Mouse (Mus musculus): Measurements from ENCODE around the gene Htt. TPM values are rescaled to one million over a fixed set of nuclear protein-coding genes. Genes with fewer than 3 reads are reported as not detected.
"Not testable (repeated sequence)": the region's sequence is repeated elsewhere in the genome, so short reads cannot be mapped to it uniquely, and the experiment has no call there.

The Htt gene
- polyA plus RNA-seq, 1 experiment from 2014 or later: 3.8 TPM

GRCm38 (mm10) chr5:34791141-34791540 lies 29.6 kb downstream of the Htt start:
- ATAC-seq: no peak
- Histone ChIP-seq H3K27me3 (replicated peaks; ENCODE audit: insufficient read depth, low read length) (no peaks in the 10 kb centered on the region), H3K9ac (replicated peaks; ENCODE audit: low read depth) (no peak overlapping the region), H3K36me3 (ENCODE audit: insufficient read depth, low read length) (peaks cover 12% of the 10 kb centered on the region; the same call in 1 of the 2 replicates), H3K4me1 (ENCODE audit: insufficient read depth, low read depth, low read length) (no peaks in the 10 kb centered on the region), H3K4me2 (replicated peaks; ENCODE audit: low read depth, low read length) (no peak overlapping the region), H3K9me3 (ENCODE audit: low read length) (no peaks in the 10 kb centered on the region), H3K27ac (ENCODE audit: low read length) (no peak overlapping the region), H3K4me3 (ENCODE audit: low read depth, low read length) (no peak overlapping the region)
- TF ChIP-seq EP300 (IDR thresholded peaks at IDR 0.05) (no peak), CTCF (IDR thresholded peaks at IDR 0.05) (no peak)
- 82% methylated on average over 2 of the region's 2 CpGs for WGBS
- DNase-seq (ENCODE audit: low spot score): no peak

- H3K4me3 ChIP-seq (ENCODE audit: low read depth, low read length): no peak overlapping the region
- H3K4me2 ChIP-seq (replicated peaks; ENCODE audit: low read depth, low read length): no peak overlapping the region
- no peak for ATAC-seq
- no peaks in the 10 kb centered on the region for H3K4me1 ChIP-seq (ENCODE audit: insufficient read depth, low read depth, low read length)
- no peak for DNase-seq (ENCODE audit: low spot score)
- 93% methylated on average over 5 of the region's 5 CpGs for WGBS
- H3K9me3 ChIP-seq (ENCODE audit: low read length): no peaks in the 10 kb centered on the region
- H3K36me3 ChIP-seq (ENCODE audit: insufficient read depth, low read length): peaks cover 41% of the 10 kb centered on the region
- H3K27ac ChIP-seq (ENCODE audit: low read length): no peak overlapping the region
- TF ChIP-seq EP300 (IDR thresholded peaks at IDR 0.05): no peak
- no peak for TF ChIP-seq CTCF (IDR thresholded peaks at IDR 0.05)
- no peak overlapping the region for H3K9ac ChIP-seq (replicated peaks; ENCODE audit: low read depth)
- no peaks in the 10 kb centered on the region for H3K27me3 ChIP-seq (replicated peaks; ENCODE audit: insufficient read depth, low read length)
These were observed 38.9 kb downstream of the Htt start for GRCm38 (mm10) chr5:34800292-34800953.

DNA sequence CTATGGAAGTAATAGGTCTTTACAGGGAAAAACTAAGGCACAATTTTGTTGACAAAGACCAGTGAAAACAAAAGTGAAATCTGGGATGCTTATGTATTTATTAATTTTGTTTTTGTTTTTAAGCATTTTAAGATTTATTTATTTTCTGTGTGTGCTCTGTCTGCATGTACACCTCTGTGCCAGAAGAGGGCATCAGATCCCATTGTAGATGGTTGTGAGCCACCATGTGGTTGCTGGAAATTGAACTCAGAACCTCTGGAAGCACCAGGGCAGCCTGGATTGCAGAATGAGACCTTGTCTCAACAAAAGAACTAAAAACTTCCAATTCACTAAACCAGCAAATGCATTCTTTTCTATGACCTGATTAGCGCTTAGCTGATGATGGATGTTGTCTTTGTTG lies 44.5 kb downstream of the Htt start:
- DNase-seq (ENCODE audit: low spot score) (no peak), ATAC-seq (no peak)
- WGBS: 96% methylated on average over 1 of the region's 1 CpGs
- Histone ChIP-seq H3K27me3 (replicated peaks; ENCODE audit: insufficient read depth, low read length) (no peaks in the 10 kb centered on the region), H3K4me2 (replicated peaks; ENCODE audit: low read depth, low read length) (no peak overlapping the region), H3K9ac (replicated peaks; ENCODE audit: low read depth) (no peak overlapping the region), H3K27ac (ENCODE audit: low read length) (no peak overlapping the region), H3K4me1 (ENCODE audit: insufficient read depth, low read depth, low read length) (no peaks in the 10 kb centered on the region), H3K4me3 (ENCODE audit: low read depth, low read length) (no peak overlapping the region), H3K36me3 (ENCODE audit: insufficient read depth, low read length) (peaks cover 21% of the 10 kb centered on the region), H3K9me3 (ENCODE audit: low read length) (no peaks in the 10 kb centered on the region)
- TF ChIP-seq CTCF (IDR thresholded peaks at IDR 0.05) (peak; percentile 25; the same call in 1 of the 2 replicates), EP300 (IDR thresholded peaks at IDR 0.05) (no peak)

- H3K36me3 ChIP-seq (ENCODE audit: insufficient read depth, low read length): peaks cover 8% of the 10 kb centered on the region
- no peak for ATAC-seq
- H3K4me3 ChIP-seq (ENCODE audit: low read depth, low read length): no peak overlapping the region
- H3K27ac ChIP-seq (ENCODE audit: low read length): no peak overlapping the region
- no peaks in the 10 kb centered on the region for H3K9me3 ChIP-seq (ENCODE audit: low read length)
- H3K9ac ChIP-seq (replicated peaks; ENCODE audit: low read depth): no peak overlapping the region
- H3K4me2 ChIP-seq (replicated peaks; ENCODE audit: low read depth, low read length): no peak overlapping the region
- TF ChIP-seq CTCF (IDR thresholded peaks at IDR 0.05): no peak
- no peak for TF ChIP-seq EP300 (IDR thresholded peaks at IDR 0.05)
- H3K4me1 ChIP-seq (ENCODE audit: insufficient read depth, low read depth, low read length): no peaks in the 10 kb centered on the region
- no peaks in the 10 kb centered on the region for H3K27me3 ChIP-seq (replicated peaks; ENCODE audit: insufficient read depth, low read length)
- WGBS: 83% methylated on average over 3 of the region's 3 CpGs
- DNase-seq (ENCODE audit: low spot score): no peak
These were observed 61.0 kb downstream of the Htt start for GRCm38 (mm10) chr5:34822431-34823149.

DNA sequence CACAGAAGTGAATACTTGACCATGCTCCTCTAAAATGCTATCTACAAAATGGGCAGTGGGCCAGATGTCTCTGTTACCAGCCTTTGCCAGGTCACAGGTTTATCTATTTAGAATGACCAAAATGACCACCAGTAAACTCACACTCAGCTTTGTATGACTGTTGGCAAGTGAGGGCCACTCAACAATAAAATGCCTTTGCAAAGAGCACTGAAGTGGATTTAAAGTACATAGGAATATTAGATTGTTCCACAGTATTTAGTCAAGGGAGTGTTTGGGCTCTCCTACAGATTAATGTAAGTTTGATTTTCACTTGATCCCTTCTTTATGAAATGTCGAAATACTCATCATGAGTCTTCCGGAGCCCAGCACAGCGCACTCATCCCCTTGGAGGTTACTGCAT lies 92.5 kb downstream of the Htt start:
- 71% methylated on average over 3 of the region's 3 CpGs for WGBS
- DNase-seq (ENCODE audit: low spot score) (peak; percentile 72), ATAC-seq (peak; percentile 87)
- H3K4me1 ChIP-seq (ENCODE audit: insufficient read depth, low read depth, low read length): no peaks in the 10 kb centered on the region
- no peak overlapping the region for H3K9ac ChIP-seq (replicated peaks; ENCODE audit: low read depth)
- H3K27ac ChIP-seq (ENCODE audit: low read length): no peak overlapping the region
- no peak overlapping the region for H3K4me3 ChIP-seq (ENCODE audit: low read depth, low read length)
- H3K9me3 ChIP-seq (ENCODE audit: low read length): no peaks in the 10 kb centered on the region
- no peaks in the 10 kb centered on the region for H3K27me3 ChIP-seq (replicated peaks; ENCODE audit: insufficient read depth, low read length)
- TF ChIP-seq CTCF (IDR thresholded peaks at IDR 0.05) (no peak), EP300 (IDR thresholded peaks at IDR 0.05) (no peak)
- 0 out of 2 replicates have a peak, but pooled peaks cover 8% of the 10 kb centered on the region for H3K36me3 ChIP-seq (ENCODE audit: insufficient read depth, low read length)
- no peak overlapping the region for H3K4me2 ChIP-seq (replicated peaks; ENCODE audit: low read depth, low read length)

GRCm38 (mm10) chr5:34865367-34865766 lies 103.8 kb downstream of the Htt start:
- H3K27ac ChIP-seq (ENCODE audit: low read length): no peak overlapping the region
- ATAC-seq (peak; percentile 43; the same call in 1 of the 2 replicates), DNase-seq (ENCODE audit: low spot score) (no peak)
- no peak overlapping the region for H3K9ac ChIP-seq (replicated peaks; ENCODE audit: low read depth)
- no peak overlapping the region for H3K4me2 ChIP-seq (replicated peaks; ENCODE audit: low read depth, low read length)
- H3K4me1 ChIP-seq (ENCODE audit: insufficient read depth, low read depth, low read length): no peaks in the 10 kb centered on the region
- no peaks in the 10 kb centered on the region for H3K9me3 ChIP-seq (ENCODE audit: low read length)
- H3K36me3 ChIP-seq (ENCODE audit: insufficient read depth, low read length): peaks cover 10% of the 10 kb centered on the region; the same call in 1 of the 2 replicates
- TF ChIP-seq CTCF (IDR thresholded peaks at IDR 0.05): no peak
- no peak for TF ChIP-seq EP300 (IDR thresholded peaks at IDR 0.05)
- WGBS: 79% methylated on average over 5 of the region's 5 CpGs
- no peaks in the 10 kb centered on the region for H3K27me3 ChIP-seq (replicated peaks; ENCODE audit: insufficient read depth, low read length)
- H3K4me3 ChIP-seq (ENCODE audit: low read depth, low read length): no peak overlapping the region

DNA sequence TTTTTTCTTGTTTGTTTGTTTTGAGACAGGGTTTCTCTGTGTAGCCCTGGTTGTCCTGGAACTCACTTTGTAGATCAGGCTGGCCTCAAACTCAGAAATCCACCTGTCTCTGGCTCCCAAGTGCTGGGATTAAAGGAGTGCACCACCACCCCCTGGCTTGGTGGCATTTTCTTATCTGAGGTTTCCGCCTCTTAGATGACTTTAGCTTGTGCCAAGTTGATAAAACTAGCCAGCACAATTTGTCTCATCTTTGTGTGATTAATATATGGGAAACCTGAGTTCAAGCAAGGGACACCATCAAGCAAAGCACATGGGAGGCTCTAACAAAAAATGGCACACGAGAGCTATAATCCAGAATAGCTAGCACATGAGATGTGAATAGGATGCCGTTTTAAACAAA lies 118.8 kb downstream of the Htt start:
- ATAC-seq; H3K9ac ChIP-seq (replicated peaks; ENCODE audit: low read depth); DNase-seq (ENCODE audit: low spot score); H3K27me3 ChIP-seq (replicated peaks; ENCODE audit: insufficient read depth, low read length); H3K4me2 ChIP-seq (replicated peaks; ENCODE audit: low read depth, low read length); H3K9me3 ChIP-seq (ENCODE audit: low read length); H3K4me3 ChIP-seq (ENCODE audit: low read depth, low read length); H3K4me1 ChIP-seq (ENCODE audit: insufficient read depth, low read depth, low read length); H3K27ac ChIP-seq (ENCODE audit: low read length): not testable (repeated sequence)
- WGBS: 86% methylated on average over 3 of the region's 3 CpGs
- peaks cover 28% of the 10 kb centered on the region for H3K36me3 ChIP-seq (ENCODE audit: insufficient read depth, low read length)

Measured in lung, postnatal 0 days (tissue).